Mouse (Mus musculus): ENCODE results near the gene Syk.

- TF ChIP-seq POLR2A (IDR thresholded peaks at IDR 0.05; ENCODE audit: control insufficient read depth, extremely low read depth, insufficient read depth, low read length, poor library complexity), result no peak
- TF ChIP-seq CTCF (IDR thresholded peaks at IDR 0.05; ENCODE audit: borderline replicate concordance, control insufficient read depth, extremely low read depth, insufficient read depth, low read length, poor library complexity), result no peak
These were observed 109.3 kb downstream of the Syk start for GRCm38 (mm10) chr13:52692311-52692710.
